Mouse (Mus musculus) MEL (cell line): ENCODE data around the gene Tuba1b. TPM values are rescaled to one million over a fixed set of nuclear protein-coding genes. Genes with fewer than 3 reads are reported as not detected.
"Not testable (repeated sequence)": the region's sequence is repeated elsewhere in the genome, so short reads cannot be mapped to it uniquely, and the experiment has no call there.

Experiments used
- DNase-seq: peaks from one replicate; pipeline ENCODE4 v3.0.0; 2011; ENCODE audit warnings: low read depth, low spot score
- H3K27ac ChIP-seq: 2 replicates; pipeline ENCODE4 v1.5.1; 2012; ENCODE audit warnings: low read depth, mild to moderate bottlenecking, control low read depth, low read length, moderate library complexity; ENCODE audit not compliant: control insufficient read depth
- H3K27me3 ChIP-seq, 2 experiments: fragments of 150-350 bp in 1 of 2; sonication (generic) in 1 of 2; 2 replicates each; pipeline ENCODE4 v1.6.1; 2012; ENCODE audit warnings: low read length in 2 of 2, mild to moderate bottlenecking in 2 of 2, improper control_type of control experiment in 1 of 2, moderate library complexity in 1 of 2; ENCODE audit not compliant: insufficient read depth in 2 of 2, control insufficient read depth in 1 of 2
- H3K36me3 ChIP-seq, 2 experiments: 2 replicates each; pipeline ENCODE4 v1.6.1; 2012 to 2014; ENCODE audit warnings: low read length in 2 of 2, improper control_type of control experiment in 1 of 2, inconsistent platforms in 1 of 2, mild to moderate bottlenecking in 1 of 2; ENCODE audit not compliant: insufficient read depth in 2 of 2, control insufficient read depth in 1 of 2
- H3K4me1 ChIP-seq, 2 experiments: fragments of 150-350 bp in 1 of 2; sonication (generic) in 1 of 2; 2 replicates each; pipeline ENCODE4 v1.6.1; 2012; ENCODE audit warnings: low read length in 2 of 2, improper control_type of control experiment in 1 of 2, mild to moderate bottlenecking in 1 of 2; ENCODE audit not compliant: insufficient read depth in 2 of 2, control insufficient read depth in 1 of 2
- H3K4me3 ChIP-seq, 2 experiments: fragments of 150-350 bp in 1 of 2; sonication (generic) in 1 of 2; 2 replicates each; pipeline ENCODE4 v1.5.1; 2012; ENCODE audit warnings: low read depth in 2 of 2, low read length in 2 of 2, mild to moderate bottlenecking in 2 of 2, moderate library complexity in 2 of 2, control low read depth in 1 of 2, improper control_type of control experiment in 1 of 2; ENCODE audit not compliant: control insufficient read depth in 1 of 2, insufficient read depth in 1 of 2
- H3K79me2 ChIP-seq: 2 replicates; pipeline ENCODE4 v1.6.1; 2012; ENCODE audit warnings: mild to moderate bottlenecking, low read length, moderate library complexity; ENCODE audit not compliant: control insufficient read depth, poor library complexity, insufficient read depth
- H3K9ac ChIP-seq: 2 replicates; pipeline ENCODE4 v1.6.1; 2012; ENCODE audit warnings: low read depth, mild to moderate bottlenecking, control low read depth, low read length, moderate library complexity; ENCODE audit not compliant: control insufficient read depth, poor library complexity, severe bottlenecking
- H3K9me3 ChIP-seq: fragments of 150-350 bp; sonication (generic); replicated peaks from 2 replicates; pipeline ENCODE4 v1.6.1; 2012; ENCODE audit warnings: mild to moderate bottlenecking, low read length, improper control_type of control experiment, moderate library complexity; ENCODE audit not compliant: insufficient read depth
- CHD2 ChIP-seq: IDR thresholded peaks from 2 replicates; pipeline ENCODE4 v1.6.1; 2011; ENCODE audit warnings: low read length, improper control_type of control experiment
- E2F4 ChIP-seq: IDR thresholded peaks from 2 replicates; pipeline ENCODE4 v1.6.1; 2011; ENCODE audit warnings: low read depth, low read length, improper control_type of control experiment, borderline replicate concordance
- ELF1 ChIP-seq: IDR thresholded peaks from 2 replicates; pipeline ENCODE4 v1.6.1; 2014; ENCODE audit warnings: low read depth, mild to moderate bottlenecking, inconsistent platforms, low read length, improper control_type of control experiment, moderate library complexity
- EP300 ChIP-seq, 2 experiments: IDR thresholded peaks; 2 replicates each; pipeline ENCODE4 v1.6.1; 2011; ENCODE audit warnings: improper control_type of control experiment in 2 of 2, low read length in 2 of 2, low read depth in 1 of 2, mild to moderate bottlenecking in 1 of 2
- ETS1 ChIP-seq: IDR thresholded peaks from 2 replicates; pipeline ENCODE4 v1.6.1; 2012; ENCODE audit warnings: low read depth, mild to moderate bottlenecking, inconsistent platforms, low read length, improper control_type of control experiment, moderate library complexity
- GATA1 ChIP-seq: IDR thresholded peaks from 2 replicates; pipeline ENCODE4 v1.6.1; 2011; ENCODE audit warnings: low read depth, low read length, improper control_type of control experiment
- HCFC1 ChIP-seq: IDR thresholded peaks from 2 replicates; pipeline ENCODE4 v1.6.1; 2012; ENCODE audit warnings: low read depth, mild to moderate bottlenecking, inconsistent platforms, low read length, improper control_type of control experiment, moderate library complexity
- JUND ChIP-seq: IDR thresholded peaks from 2 replicates; pipeline ENCODE4 v1.6.1; 2011; ENCODE audit warnings: low read depth, mild to moderate bottlenecking, improper control_type of control experiment, low read length
- MAZ ChIP-seq: IDR thresholded peaks from 2 replicates; pipeline ENCODE4 v1.6.1; 2012; ENCODE audit warnings: low read depth, mild to moderate bottlenecking, inconsistent platforms, low read length, improper control_type of control experiment
- MXI1 ChIP-seq: IDR thresholded peaks from 2 replicates; pipeline ENCODE4 v1.6.1; 2011; ENCODE audit warnings: mild to moderate bottlenecking, low read depth, low read length, improper control_type of control experiment
- MYC ChIP-seq: IDR thresholded peaks from 2 replicates; pipeline ENCODE4 v1.6.1; 2011; ENCODE audit warnings: low read depth, mild to moderate bottlenecking, low read length, improper control_type of control experiment, moderate library complexity
- NELFE ChIP-seq: IDR thresholded peaks from 2 replicates; pipeline ENCODE4 v1.6.1; 2011; ENCODE audit warnings: low read depth, low read length, improper control_type of control experiment
- POLR2AphosphoS2 ChIP-seq: IDR thresholded peaks from 2 replicates; pipeline ENCODE4 v1.6.1; 2011; ENCODE audit warnings: low read length, improper control_type of control experiment
- POLR2AphosphoS5 ChIP-seq: IDR thresholded peaks from 2 replicates; pipeline ENCODE4 v1.6.1; 2012; ENCODE audit warnings: low read depth, borderline replicate concordance, mild to moderate bottlenecking, inconsistent platforms, low read length, moderate library complexity, mixed read lengths
- RAD21 ChIP-seq: IDR thresholded peaks from 2 replicates; pipeline ENCODE4 v1.6.1; 2011; ENCODE audit warnings: mild to moderate bottlenecking, low read depth, low read length, improper control_type of control experiment
- RCOR1 ChIP-seq: IDR thresholded peaks from 2 replicates; pipeline ENCODE4 v1.6.1; 2012; ENCODE audit warnings: low read depth, mild to moderate bottlenecking, inconsistent platforms, low read length, improper control_type of control experiment
- SIN3A ChIP-seq: IDR thresholded peaks from 2 replicates; pipeline ENCODE4 v1.6.1; 2012; ENCODE audit warnings: low read length, improper control_type of control experiment, inconsistent platforms
- SMC3 ChIP-seq: IDR thresholded peaks from 2 replicates; pipeline ENCODE4 v1.6.1; 2011; ENCODE audit warnings: low read depth, low read length, improper control_type of control experiment
- TAL1 ChIP-seq: IDR thresholded peaks from 2 replicates; pipeline ENCODE4 v1.6.1; 2012; ENCODE audit warnings: mild to moderate bottlenecking, inconsistent platforms, low read length, moderate library complexity, mixed read lengths
- TBP ChIP-seq: IDR thresholded peaks from 2 replicates; pipeline ENCODE4 v1.8.0; 2011; ENCODE audit warnings: low read depth, low read length, improper control_type of control experiment
- UBTF ChIP-seq: IDR thresholded peaks from 2 replicates; pipeline ENCODE4 v1.6.1; 2012; ENCODE audit warnings: low read depth, mild to moderate bottlenecking, inconsistent platforms, low read length, improper control_type of control experiment, moderate library complexity, borderline replicate concordance; ENCODE audit not compliant: insufficient read depth
- ZMIZ1 ChIP-seq: IDR thresholded peaks from 2 replicates; pipeline ENCODE4 v1.6.1; 2012; ENCODE audit warnings: low read depth, mild to moderate bottlenecking, inconsistent platforms, low read length, improper control_type of control experiment, moderate library complexity
- polyA plus RNA-seq, 2 experiments: library from polyadenylated mRNA; stranded (reverse) in 1 of 2; unstranded in 1 of 2; fragments of >175 nt in 1 of 2; fragments of >200 nt in 1 of 2; gene quantifications; 2 replicates each; pipeline versions ENCODE4 v1.2.1 to v1.2.4; 2012; ENCODE audit warnings: low replicate concordance in 2 of 2, low read depth in 1 of 2; ENCODE audit not compliant: insufficient read length in 2 of 2, insufficient read depth in 1 of 2, missing spikeins in 1 of 2
- total RNA-seq: library from RNA; depleted of rRNA; stranded (reverse); fragments of 300-350 nt; gene quantifications from 2 replicates; pipeline ENCODE4 v1.2.3, GENCODE M21; 2012

Tuba1b gene
- total and polyA plus RNA-seq, 3 experiments, result 1,577 to 1,861 TPM; not detected in 1

- TF ChIP-seq MYC, result no peak
- TF ChIP-seq MAZ, result peak; percentile 90
- TF ChIP-seq SIN3A, result peak; percentile 78
- peak; percentile 34; the same call in 1 of the 2 replicates for TF ChIP-seq ELF1
- no peak for TF ChIP-seq RCOR1
- peak; percentile 48; the same call in 1 of the 2 replicates for TF ChIP-seq HCFC1
- TF ChIP-seq POLR2AphosphoS2, result no peak
- TF ChIP-seq GATA1, result no peak
- 0 out of 2 replicates have a peak, but pooled peaks have one; percentile 86 for TF ChIP-seq UBTF
- TF ChIP-seq MXI1, result peak; percentile 85
- no peak for TF ChIP-seq JUND
- TF ChIP-seq EP300 (IDR thresholded peaks at IDR 0.05; ENCODE audit: low read depth in 1 of 2, low read length in 2 of 2), result no peak
These were observed 18.5 kb upstream of the Tuba1b start (continued) for GRCm38 (mm10) chr15:98952751-98953400.

GRCm38 (mm10) chr15:98952063-98952455 lies 17.7 kb upstream of the Tuba1b start:
- DNase-seq, result no peak
- H3K9ac ChIP-seq, result no peak overlapping the region
- H3K27ac ChIP-seq, result no peak overlapping the region
- no peaks in the 10 kb centered on the region; the same call in 1 of the 2 replicates for H3K79me2 ChIP-seq
- peaks cover 4 to 10% of the 10 kb centered on the region in 2 experiments for H3K4me1 ChIP-seq
- H3K36me3 ChIP-seq, result peaks cover 0 to 9% of the 10 kb centered on the region in 2 experiments; a peak in 2 of 4 replicates
- H3K4me3 ChIP-seq, result no peak overlapping the region; a peak in 1 of 4 replicates
- H3K9me3 ChIP-seq, result no peaks in the 10 kb centered on the region
- peaks cover 2 to 3% of the 10 kb centered on the region in 2 experiments; a peak in 3 of 4 replicates for H3K27me3 ChIP-seq
- no peak for TF ChIP-seq E2F4
- no peak for TF ChIP-seq ZMIZ1
- TF ChIP-seq TAL1, result no peak
- TF ChIP-seq ELF1, result no peak
- TF ChIP-seq UBTF, result no peak
- TF ChIP-seq JUND, result no peak
- TF ChIP-seq NELFE, result no peak
- no peak for TF ChIP-seq MAZ
- TF ChIP-seq TBP, result no peak
- TF ChIP-seq POLR2AphosphoS2, result no peak
- TF ChIP-seq RAD21, result no peak
- TF ChIP-seq SIN3A, result no peak
- no peak for TF ChIP-seq SMC3
- no peak for TF ChIP-seq POLR2AphosphoS5
- no peak for TF ChIP-seq MXI1
- TF ChIP-seq CHD2, result no peak
- no peak for TF ChIP-seq ETS1
- TF ChIP-seq, all 39 proteins: peak for 0

- H3K4me3 ChIP-seq, H3K9ac ChIP-seq, H3K79me2 ChIP-seq, H3K9me3 ChIP-seq, H3K4me1 ChIP-seq, DNase-seq, H3K27me3 ChIP-seq, H3K36me3 ChIP-seq: not testable (repeated sequence)
- H3K27ac ChIP-seq, result 0 out of 2 replicates have a peak overlapping the region, but pooled peaks have one; percentile 4
These were observed 17.0 kb upstream of the Tuba1b start for GRCm38 (mm10) chr15:98951122-98952062.
